Mouse (Mus musculus) kidney, adult 18-20 months (tissue): ENCODE results near the gene Gpr15.
A peak's percentile ranks its signal among the peaks of the same experiment; 100 is the strongest.

ENCODE experiments used
- DNase-seq: peaks from one replicate; pipeline ENCODE4 v3.0.0; 2021

Gpr15 gene

DNA sequence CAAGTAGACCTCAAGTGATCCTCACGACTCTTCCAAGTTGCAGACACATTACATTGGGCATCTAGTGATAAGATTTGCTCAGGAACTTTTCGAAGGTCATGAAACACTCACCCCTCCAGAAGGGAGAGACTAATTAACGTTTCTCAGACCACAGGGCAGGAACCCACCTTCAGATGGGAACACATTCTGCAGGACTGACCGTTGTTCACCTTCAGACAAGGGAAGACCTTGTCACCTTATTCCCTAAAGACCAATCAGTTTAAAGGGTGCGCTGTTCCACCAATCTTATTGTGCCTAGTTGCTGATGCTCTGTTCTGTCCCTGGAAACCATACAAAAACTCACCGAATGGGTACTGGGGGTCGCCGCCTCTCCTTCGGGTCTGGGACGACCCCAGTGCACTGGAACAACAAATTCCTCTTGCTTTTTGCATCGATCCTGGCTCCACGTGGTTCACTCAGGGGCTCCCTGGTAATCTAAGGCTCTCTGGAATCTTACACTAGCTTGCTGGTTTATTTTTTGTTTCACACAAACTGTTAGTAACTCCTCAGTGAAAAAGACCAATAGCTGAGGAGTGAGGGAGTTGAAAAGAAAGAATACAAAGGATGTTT lies 17.9 kb downstream of the Gpr15 start:
- no peak for DNase-seq

GRCm38 (mm10) chr16:58700174-58700573 lies 18.7 kb downstream of the Gpr15 start:
- no peak for DNase-seq

DNA sequence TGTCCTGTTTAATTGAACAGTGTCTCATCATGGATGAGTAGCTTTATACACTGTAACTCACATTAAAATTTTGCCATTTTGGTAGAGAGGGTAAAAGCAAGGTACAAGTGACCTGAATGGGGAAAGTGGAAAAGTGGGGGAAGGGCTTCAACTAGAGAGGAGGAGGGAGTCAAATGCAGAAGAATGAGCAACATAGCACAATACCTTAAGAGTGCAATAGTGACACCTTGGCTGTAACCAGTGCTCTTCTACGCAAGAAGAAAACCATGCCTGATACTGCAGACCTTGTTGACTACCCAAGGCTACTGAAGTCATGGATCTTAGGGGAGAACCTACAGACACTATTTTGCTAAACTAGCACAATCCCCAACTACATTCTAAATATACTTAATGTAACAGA lies 21.6 kb downstream of the Gpr15 start:
- no peak for DNase-seq

- DNase-seq, result no peak
Measured at GRCm38 (mm10) chr16:58696796-58697195, 22.1 kb downstream of the Gpr15 start.

GRCm38 (mm10) chr16:58694091-58694490 lies 24.8 kb downstream of the Gpr15 start:
- DNase-seq, result no peak

GRCm38 (mm10) chr16:58690322-58690732 lies 28.5 kb downstream of the Gpr15 start:
- no peak for DNase-seq

DNA sequence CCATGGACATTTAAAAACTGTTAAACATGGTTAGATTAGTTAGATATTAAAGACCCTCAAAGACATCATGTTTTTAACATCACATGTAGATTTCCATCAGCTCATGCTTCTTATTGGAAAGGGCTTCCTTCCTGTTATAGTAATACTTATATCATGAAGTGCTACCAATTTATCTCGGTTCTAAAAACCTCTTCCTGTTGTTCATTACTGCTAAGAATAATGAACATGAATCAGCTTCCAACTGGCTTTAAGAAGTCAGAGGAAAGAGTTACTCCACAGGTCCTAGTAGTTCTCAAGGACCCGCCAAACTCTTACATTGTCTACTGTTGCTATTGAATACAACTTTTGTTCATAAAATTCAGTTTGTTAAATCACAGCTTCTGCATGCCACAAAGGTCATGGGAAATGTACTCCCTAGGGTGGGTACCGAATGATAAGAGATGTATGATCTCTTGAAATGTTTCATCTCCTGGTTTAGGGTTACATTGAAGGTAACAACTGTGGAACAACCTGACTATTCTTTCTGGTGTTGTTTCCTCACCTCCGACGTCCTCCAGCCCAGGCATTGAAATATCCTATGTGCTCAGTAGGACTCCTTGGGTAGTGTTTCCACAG lies 29.2 kb downstream of the Gpr15 start:
- no peak for DNase-seq

- DNase-seq, result no peak
Measured at GRCm38 (mm10) chr16:58688534-58688933, 30.3 kb downstream of the Gpr15 start.

GRCm38 (mm10) chr16:58685548-58686537 lies 33.0 kb downstream of the Gpr15 start:
- DNase-seq, result no peak

- DNase-seq, result no peak
Measured at GRCm38 (mm10) chr16:58684537-58684936, 34.3 kb downstream of the Gpr15 start.

GRCm38 (mm10) chr16:58683911-58684310 lies 35.0 kb downstream of the Gpr15 start:
- no peak for DNase-seq

DNA sequence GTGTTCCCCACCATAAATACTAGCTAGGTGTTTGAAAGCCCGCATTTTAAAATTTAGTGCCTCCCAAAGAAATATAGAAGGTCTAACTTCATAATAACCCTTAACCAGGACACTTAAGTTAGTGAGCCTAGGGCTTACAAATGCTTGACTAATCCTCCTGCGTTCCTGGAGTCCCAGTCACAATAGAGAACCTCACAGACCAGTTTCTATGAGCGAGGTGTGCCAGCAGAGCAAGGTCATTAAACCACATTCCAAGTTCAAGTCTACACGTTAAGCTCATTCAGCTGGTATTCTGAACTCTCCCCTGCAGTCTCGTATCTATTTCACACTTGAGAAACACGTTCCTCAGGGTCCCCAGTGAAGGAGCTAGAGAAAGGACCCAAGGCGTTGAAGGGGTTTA lies 36.0 kb downstream of the Gpr15 start:
- DNase-seq, result no peak

- no peak for DNase-seq
Measured at GRCm38 (mm10) chr16:58682046-58682445, 36.8 kb downstream of the Gpr15 start.

GRCm38 (mm10) chr16:58678660-58679059 lies 40.2 kb downstream of the Gpr15 start:
- DNase-seq, result no peak

DNA sequence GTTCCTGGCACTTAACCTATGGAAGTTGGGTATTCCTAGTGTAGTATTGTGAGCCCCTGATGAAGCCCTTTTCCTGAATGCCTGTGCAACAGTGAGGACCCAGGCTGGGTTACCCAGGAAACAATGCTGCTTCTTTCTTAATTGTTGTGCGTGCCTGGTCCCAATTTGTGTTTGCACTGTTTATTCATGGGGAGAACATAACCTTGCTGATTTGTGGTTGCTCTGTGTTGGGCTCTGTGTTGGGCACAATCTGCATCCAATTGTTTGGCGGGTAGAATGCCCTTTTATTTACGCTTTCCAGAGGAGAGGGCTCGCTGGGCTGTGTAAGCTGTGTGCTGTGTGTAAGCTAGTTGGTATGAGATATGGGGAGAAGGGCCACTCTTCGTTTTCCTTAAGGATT lies 41.4 kb downstream of the Gpr15 start:
- DNase-seq, result no peak

- no peak for DNase-seq
Measured at GRCm38 (mm10) chr16:58676633-58677032, 42.2 kb downstream of the Gpr15 start.

DNA sequence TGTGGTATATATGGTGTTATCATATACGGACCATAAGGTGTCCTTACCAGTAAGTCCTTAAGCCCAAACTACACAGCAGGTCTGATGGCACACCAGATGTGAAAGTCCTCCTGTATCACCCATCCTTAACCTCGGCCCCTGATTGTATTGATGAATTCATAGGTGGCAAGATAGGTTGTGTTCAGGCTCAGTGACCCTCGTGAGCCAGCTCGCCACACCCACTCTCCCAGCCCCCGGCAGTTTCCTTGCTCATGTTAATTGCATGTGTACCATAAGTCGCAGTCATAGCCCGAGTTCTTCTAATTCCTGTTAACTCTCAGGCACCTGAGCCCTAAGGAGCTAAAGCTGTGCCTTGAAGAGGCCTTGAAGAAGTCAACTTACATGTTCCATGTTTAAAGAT lies 42.7 kb downstream of the Gpr15 start:
- DNase-seq, result no peak

- DNase-seq, result peak; percentile 39
Measured at GRCm38 (mm10) chr16:58675256-58675655, 43.6 kb downstream of the Gpr15 start.

- DNase-seq, result peak; percentile 36
Measured at GRCm38 (mm10) chr16:58673811-58674410, 45.0 kb downstream of the Gpr15 start.

DNA sequence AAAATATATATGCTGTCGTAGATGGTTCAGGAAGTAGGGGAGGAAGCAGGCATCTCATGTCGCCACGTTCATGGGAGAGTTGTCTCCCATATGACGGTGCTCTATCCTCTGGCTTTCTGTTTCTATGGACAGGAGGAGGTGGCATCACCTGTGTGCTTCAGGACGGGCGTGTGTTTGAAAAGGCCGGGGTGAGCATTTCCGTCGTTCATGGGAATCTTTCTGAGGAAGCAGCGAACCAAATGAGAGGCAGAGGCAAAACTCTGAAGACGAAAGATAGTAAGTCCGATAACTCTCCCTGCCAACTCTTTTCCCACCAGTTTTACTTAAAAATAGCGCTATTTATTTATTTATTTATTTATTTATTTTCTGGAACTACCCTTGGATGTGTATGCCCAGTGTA lies 46.5 kb downstream of the Gpr15 start:
- no peak for DNase-seq

DNA sequence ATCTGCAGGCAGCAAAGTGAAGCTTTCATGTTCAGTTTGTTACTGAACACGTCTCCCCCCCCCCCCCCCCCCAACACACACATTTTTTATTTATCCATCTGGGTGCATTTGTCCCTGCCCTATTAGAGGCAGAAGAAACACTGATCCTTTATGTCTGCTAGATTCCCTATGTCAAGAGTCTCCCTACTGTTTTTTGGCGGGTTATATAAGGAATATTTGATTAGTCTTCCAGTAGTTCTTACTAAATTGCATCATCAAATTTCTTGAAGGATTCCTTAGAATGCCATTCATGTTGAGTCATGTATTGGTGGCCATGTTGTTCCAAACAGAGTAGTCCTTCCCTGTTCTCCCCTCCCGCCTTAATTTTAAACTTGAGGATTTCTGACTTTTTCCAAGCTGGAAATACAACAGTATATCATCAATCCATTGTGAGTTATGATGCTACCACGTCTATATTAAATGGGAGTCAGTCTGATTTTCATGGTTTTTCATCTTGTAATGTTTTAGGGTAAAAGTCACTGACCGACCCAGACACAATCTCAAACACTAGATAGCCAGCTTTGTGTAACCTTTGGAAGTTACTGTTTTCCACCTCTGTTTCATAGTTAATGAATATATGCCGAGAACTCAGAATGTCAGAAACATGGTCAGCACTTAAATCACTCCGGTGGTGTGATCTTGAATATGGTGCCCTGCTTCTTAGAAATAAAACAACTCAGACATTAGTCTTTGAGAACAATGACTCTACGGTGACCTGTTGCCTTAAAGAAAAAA lies 47.5 kb downstream of the Gpr15 start:
- no peak for DNase-seq

DNA sequence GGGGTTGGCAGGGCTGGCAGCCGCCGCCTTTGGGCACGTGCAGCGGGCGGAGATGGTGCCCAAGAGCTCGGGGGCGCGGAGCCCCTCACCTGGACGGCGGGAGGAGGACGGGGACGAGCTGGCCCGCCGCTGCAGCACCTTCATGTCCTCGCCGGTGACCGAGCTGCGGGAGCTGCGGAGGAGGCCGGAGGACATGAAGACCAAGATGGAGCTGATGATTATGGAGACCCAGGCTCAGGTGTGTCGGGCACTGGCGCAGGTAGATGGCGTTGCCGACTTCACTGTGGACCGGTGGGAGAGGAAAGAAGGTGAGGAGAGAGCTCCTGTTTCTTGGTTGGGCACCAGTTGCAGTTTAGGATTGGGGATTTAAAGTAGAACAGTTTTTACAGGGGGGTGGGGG lies 48.2 kb downstream of the Gpr15 start:
- no peak for DNase-seq
